Mouse (Mus musculus): Measurements from ENCODE around the gene A230050P20Rik. TPM values are rescaled to one million over a fixed set of nuclear protein-coding genes. Genes with fewer than 3 reads are reported as not detected.

A230050P20Rik gene
- polyA plus RNA-seq, 1 experiment from 2014 or later = 6.3 TPM

DNA sequence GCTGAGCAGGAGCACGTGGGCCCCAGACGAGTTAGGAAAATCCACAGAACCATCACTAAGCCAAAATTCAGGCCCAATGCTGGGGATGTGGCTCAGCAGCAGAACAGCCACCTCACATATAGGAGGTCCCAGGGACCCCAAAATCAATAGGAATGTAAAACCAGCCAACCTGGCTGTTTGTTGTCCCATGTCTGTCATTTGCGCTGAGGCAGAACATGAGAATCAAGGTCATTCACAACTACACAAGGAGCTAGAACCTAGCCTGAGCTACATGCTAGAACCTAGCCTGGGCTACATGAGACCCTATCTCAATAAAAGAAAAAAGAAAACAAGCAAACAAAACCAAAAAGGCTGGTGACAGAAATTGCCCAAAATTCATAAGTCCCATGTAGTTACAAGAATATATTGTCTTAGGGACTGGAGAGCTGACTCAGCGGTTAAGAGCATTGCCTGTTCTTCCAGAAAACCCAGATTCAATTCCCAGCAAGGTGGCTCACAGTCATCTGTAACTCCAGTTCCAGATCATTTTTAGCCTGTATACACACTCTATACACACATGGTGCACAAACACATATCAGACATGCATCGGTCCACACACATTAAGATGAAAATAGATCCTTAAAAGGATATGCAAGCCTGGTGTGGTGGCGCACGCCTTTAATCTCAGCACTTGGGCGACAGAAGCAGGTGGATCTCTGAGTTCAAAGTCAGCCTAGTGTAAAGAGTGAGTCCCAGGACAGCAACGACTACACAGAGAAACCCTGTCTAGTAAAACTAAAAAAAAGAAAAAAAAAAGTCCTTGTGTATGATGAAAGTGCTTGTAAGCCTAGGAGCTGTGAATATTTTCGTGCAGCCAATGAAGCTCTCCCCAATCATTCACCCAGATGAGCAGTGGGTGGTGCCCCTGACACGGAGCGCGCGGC is 8.9 kb downstream of the A230050P20Rik start:
- H3K27me3 ChIP-seq (replicated peaks; ENCODE audit: control insufficient read depth, insufficient read depth, low read length) = no peaks in the 10 kb centered on the region
- peak overlapping the region; percentile 41; the same call in 1 of the 2 replicates for H3K9ac ChIP-seq (ENCODE audit: low read depth, low read length)
- peak overlapping the region; percentile 85 for H3K4me2 ChIP-seq (ENCODE audit: low read depth, low read length)
- no peaks in the 10 kb centered on the region for H3K4me1 ChIP-seq (ENCODE audit: control insufficient read depth, insufficient read depth, low read length)
- DNase-seq (ENCODE audit: low spot score) (no peak), ATAC-seq (ENCODE audit: low read depth) (no peak)
- no peaks in the 10 kb centered on the region for H3K9me3 ChIP-seq (ENCODE audit: control insufficient read depth, low read length)
- H3K27ac ChIP-seq (replicated peaks; ENCODE audit: low read depth, low read length) = no peak overlapping the region; the same call in 1 of the 2 replicates
- no peaks in the 10 kb centered on the region for H3K36me3 ChIP-seq (ENCODE audit: control insufficient read depth, insufficient read depth, low read length)
- WGBS = 35% methylated on average over 14 of the region's 14 CpGs
- H3K4me3 ChIP-seq (ENCODE audit: low read depth, low read length) = peak overlapping the region; percentile 49

DNA sequence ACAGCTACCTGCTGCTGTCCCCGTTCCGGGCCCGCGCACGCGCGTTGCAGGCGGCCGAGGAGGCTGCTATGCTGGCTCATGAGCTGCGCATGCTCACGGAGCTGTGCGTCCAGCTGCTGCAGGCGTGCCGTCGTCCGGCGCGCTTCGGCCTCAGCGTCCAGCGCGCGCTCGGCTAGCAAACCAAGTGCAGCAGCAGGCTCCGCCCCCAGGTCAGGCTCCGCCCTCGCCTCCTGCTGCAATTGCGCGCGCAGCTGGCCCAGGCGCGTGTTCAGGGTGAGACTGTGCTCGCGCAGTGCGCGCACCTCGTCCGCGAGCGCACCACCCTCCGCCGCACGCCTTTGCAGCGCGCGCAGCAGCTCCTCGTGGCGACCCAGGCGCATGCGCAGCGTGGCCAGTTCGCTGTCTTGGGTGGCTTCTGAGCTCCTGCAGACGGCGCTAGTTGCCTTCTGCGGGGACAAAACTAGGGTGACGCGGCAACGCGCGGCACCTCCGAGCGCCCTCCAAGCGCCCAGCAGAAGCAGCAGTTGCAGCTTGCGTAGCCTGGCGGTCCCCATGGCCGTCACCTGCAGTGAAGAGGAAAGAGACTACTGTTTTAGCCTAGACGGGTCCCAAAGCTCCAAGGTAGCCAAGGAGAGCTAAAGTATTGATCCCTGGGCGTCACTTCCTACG is 9.7 kb downstream of the A230050P20Rik start:
- Histone ChIP-seq H3K27me3 (replicated peaks; ENCODE audit: control insufficient read depth, insufficient read depth, low read length) (no peaks in the 10 kb centered on the region), H3K4me3 (ENCODE audit: low read depth, low read length) (peak overlapping the region; percentile 49), H3K4me2 (ENCODE audit: low read depth, low read length) (peak overlapping the region; percentile 85), H3K9ac (ENCODE audit: low read depth, low read length) (peak overlapping the region; percentile 76), H3K36me3 (ENCODE audit: control insufficient read depth, insufficient read depth, low read length) (no peaks in the 10 kb centered on the region), H3K9me3 (ENCODE audit: control insufficient read depth, low read length) (no peaks in the 10 kb centered on the region), H3K27ac (replicated peaks; ENCODE audit: low read depth, low read length) (peak overlapping the region; percentile 94), H3K4me1 (ENCODE audit: control insufficient read depth, insufficient read depth, low read length) (no peaks in the 10 kb centered on the region)
- under 1% methylated on average over 32 of the region's 69 CpGs for WGBS
- DNase-seq (ENCODE audit: low spot score) (peak; percentile 99), ATAC-seq (ENCODE audit: low read depth) (peak; percentile 97)

DNA sequence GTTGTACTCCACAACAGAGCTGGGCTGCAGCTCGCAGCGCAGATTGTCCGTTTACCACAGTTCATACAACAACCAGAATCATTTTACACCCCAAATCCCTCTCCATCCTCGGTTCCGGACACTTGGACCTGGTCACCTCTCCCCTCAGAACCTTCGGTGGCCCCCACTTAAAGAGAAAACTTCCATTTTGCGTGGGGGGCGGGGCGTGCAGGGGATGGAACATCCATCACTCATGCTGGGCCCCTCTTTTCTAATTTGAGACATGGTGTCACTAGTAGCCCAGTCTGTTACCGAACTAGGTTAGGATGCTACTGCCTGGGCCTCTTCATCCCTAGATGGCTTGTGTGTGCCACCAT is 10.2 kb downstream of the A230050P20Rik start:
- H3K27ac ChIP-seq (replicated peaks; ENCODE audit: low read depth, low read length) = peak overlapping the region; percentile 94
- no peaks in the 10 kb centered on the region for H3K4me1 ChIP-seq (ENCODE audit: control insufficient read depth, insufficient read depth, low read length)
- no peaks in the 10 kb centered on the region for H3K36me3 ChIP-seq (ENCODE audit: control insufficient read depth, insufficient read depth, low read length)
- H3K27me3 ChIP-seq (replicated peaks; ENCODE audit: control insufficient read depth, insufficient read depth, low read length) = no peaks in the 10 kb centered on the region
- WGBS = 22% methylated on average over 10 of the region's 10 CpGs
- DNase-seq (ENCODE audit: low spot score) (no peak), ATAC-seq (ENCODE audit: low read depth) (no peak)
- peak overlapping the region; percentile 76 for H3K9ac ChIP-seq (ENCODE audit: low read depth, low read length)
- H3K4me3 ChIP-seq (ENCODE audit: low read depth, low read length) = peak overlapping the region; percentile 49
- H3K9me3 ChIP-seq (ENCODE audit: control insufficient read depth, low read length) = no peaks in the 10 kb centered on the region
- peak overlapping the region; percentile 85 for H3K4me2 ChIP-seq (ENCODE audit: low read depth, low read length)

DNA sequence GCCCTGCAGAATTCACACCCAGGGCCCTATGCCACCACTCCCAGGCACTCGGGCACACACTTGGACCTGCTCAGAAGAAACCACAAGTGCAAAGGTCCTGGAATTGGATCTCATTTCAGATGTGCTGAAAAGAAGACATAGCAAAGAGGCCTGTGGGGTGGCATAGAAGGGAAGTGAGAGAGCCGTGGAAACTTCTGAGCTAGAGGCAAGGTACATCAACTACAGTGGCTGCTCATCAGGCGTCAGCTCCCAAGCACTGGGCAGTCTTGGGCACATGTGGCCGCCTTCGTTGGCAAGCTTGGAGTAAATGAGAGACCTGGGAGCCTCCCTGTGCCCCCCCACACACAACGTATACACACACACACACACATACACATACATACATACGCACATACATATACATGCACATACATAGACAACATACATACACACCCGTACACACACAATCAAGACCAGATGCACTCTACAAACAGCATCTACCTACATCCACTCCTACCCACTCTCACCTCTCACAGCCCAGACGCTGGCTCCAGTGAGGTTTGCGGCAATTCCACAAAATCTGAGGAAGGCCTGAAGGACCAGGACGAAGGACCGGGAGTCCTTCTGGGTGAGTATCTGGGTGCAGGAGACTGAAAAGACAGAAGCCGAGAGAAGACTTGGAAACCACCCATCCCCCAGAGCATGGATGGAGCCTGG is 10.8 kb downstream of the A230050P20Rik start, which contains the start of gene Angptl6:
Gene Angptl6 (minus strand): TSS at position 631 of the 696 bp plus-strand sequence.
- Histone ChIP-seq H3K27me3 (replicated peaks; ENCODE audit: control insufficient read depth, insufficient read depth, low read length) (no peaks in the 10 kb centered on the region), H3K9ac (ENCODE audit: low read depth, low read length) (peak within 1 kb of the TSS; percentile 76), H3K9me3 (ENCODE audit: control insufficient read depth, low read length) (no peaks in the 10 kb centered on the region), H3K4me1 (ENCODE audit: control insufficient read depth, insufficient read depth, low read length) (no peaks in the 10 kb centered on the region), H3K4me2 (ENCODE audit: low read depth, low read length) (peak within 1 kb of the TSS; percentile 85), H3K27ac (replicated peaks; ENCODE audit: low read depth, low read length) (peak within 1 kb of the TSS; percentile 94), H3K4me3 (ENCODE audit: low read depth, low read length) (peak within 1 kb of the TSS; percentile 49), H3K36me3 (ENCODE audit: control insufficient read depth, insufficient read depth, low read length) (no peaks in the 10 kb centered on the region)
- ATAC-seq (ENCODE audit: low read depth) (no peak), DNase-seq (ENCODE audit: low spot score) (no peak)
- 91% methylated on average over 12 of the region's 13 CpGs for WGBS

DNA sequence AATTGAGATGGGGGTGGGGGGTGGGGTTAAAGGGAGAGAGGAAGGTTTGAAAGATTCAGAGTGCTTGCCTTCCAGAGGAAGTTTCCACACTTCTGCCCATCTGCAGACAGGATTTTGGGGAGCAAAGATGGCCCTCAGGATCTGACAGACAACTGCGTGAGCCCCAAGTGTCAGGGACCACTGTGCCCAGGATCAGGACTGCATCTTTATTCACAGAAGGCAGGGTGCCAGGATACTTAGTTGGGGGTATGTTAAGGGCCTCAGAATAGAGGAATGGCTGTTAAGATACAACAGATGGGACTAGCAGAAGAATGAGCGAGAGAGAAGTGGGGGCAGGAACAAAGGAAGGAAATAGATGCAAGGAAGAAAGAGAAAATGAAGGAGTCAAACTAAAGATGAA is 18.1 kb downstream of the A230050P20Rik start:
- no peaks in the 10 kb centered on the region for H3K4me1 ChIP-seq (ENCODE audit: control insufficient read depth, insufficient read depth, low read length)
- no peak overlapping the region for H3K27ac ChIP-seq (replicated peaks; ENCODE audit: low read depth, low read length)
- DNase-seq (ENCODE audit: low spot score) = no peak
- peaks cover 4% of the 10 kb centered on the region; the same call in 1 of the 2 replicates for H3K9me3 ChIP-seq (ENCODE audit: control insufficient read depth, low read length)
- H3K27me3 ChIP-seq (replicated peaks; ENCODE audit: control insufficient read depth, insufficient read depth, low read length) = no peaks in the 10 kb centered on the region
- no peak for ATAC-seq (ENCODE audit: low read depth)
- 96% methylated on average over 2 of the region's 2 CpGs for WGBS
- H3K4me2 ChIP-seq (ENCODE audit: low read depth, low read length) = no peak overlapping the region
- H3K36me3 ChIP-seq (ENCODE audit: control insufficient read depth, insufficient read depth, low read length) = peaks cover 24% of the 10 kb centered on the region
- H3K4me3 ChIP-seq (ENCODE audit: low read depth, low read length) = no peak overlapping the region
- H3K9ac ChIP-seq (ENCODE audit: low read depth, low read length) = no peak overlapping the region

DNA sequence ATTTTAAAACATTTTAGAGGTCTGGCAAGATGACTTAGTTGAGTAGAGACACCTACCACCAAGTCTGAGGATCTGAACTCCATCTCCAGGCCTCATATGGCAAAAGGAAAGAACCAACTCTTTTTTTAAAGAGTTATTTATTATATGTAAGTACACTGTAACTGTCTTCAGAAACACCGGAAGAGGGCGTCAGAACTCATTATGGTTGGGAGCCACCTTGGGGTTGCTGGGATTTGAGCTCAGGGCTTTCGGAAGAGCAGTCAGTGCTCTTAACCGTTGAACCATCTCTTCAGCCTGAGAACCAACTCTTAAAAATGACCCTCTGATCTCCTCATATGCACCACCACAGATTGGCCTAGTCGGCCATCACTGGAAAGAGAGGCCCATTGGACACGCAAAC is 18.7 kb downstream of the A230050P20Rik start:
- Histone ChIP-seq H3K9ac (ENCODE audit: low read depth, low read length) (no peak overlapping the region), H3K27me3 (replicated peaks; ENCODE audit: control insufficient read depth, insufficient read depth, low read length) (no peaks in the 10 kb centered on the region), H3K4me1 (ENCODE audit: control insufficient read depth, insufficient read depth, low read length) (no peaks in the 10 kb centered on the region), H3K4me3 (ENCODE audit: low read depth, low read length) (peak overlapping the region; percentile 82; the same call in 1 of the 2 replicates), H3K4me2 (ENCODE audit: low read depth, low read length) (peak overlapping the region; percentile 84), H3K36me3 (ENCODE audit: control insufficient read depth, insufficient read depth, low read length) (peaks cover 31% of the 10 kb centered on the region), H3K27ac (replicated peaks; ENCODE audit: low read depth, low read length) (peak overlapping the region; percentile 87; the same call in 1 of the 2 replicates), H3K9me3 (ENCODE audit: control insufficient read depth, low read length) (peaks cover 4% of the 10 kb centered on the region; the same call in 1 of the 2 replicates)
- WGBS = 93% methylated on average over 6 of the region's 6 CpGs
- ATAC-seq (ENCODE audit: low read depth) = no peak
- no peak for DNase-seq (ENCODE audit: low spot score)

DNA sequence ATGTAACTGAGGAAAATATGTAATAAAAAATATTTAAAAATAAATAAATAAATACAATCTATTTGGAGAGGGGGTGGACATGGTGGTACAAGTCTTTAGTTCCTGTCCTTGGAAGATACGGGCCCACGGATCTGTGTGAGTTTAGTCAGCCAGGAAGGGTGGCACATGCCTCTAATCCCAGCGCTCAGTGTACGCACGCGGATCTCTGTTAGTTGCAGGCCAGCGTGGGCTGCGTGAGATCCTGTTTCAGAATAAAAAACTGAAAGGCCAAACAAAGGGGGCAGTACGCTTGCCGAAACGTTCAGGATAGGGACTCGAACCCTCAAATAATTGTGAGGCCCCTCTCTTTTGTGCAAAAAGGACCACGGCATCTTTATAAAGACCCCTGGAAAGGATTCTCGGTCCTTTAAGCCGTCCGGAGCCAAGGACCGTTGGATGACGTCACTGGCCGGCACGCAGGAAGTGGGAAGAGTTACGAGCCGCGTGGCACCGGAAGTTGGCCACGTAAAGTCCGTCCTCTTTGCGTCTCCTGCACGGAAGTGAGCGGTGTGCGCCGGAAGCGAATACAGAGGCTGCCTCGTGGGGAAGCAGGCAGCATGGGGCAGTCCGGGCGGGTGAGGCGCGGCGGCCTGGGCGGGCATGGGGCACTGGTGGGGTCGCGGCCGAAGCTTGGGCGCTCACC is 19.4 kb downstream of the A230050P20Rik start, which contains the start of gene Ppan:
Gene Ppan (plus strand): TSS at position 472 of the 682 bp plus-strand sequence.
- Histone ChIP-seq H3K4me3 (ENCODE audit: low read depth, low read length) (peak within 1 kb of the TSS; percentile 82), H3K27me3 (replicated peaks; ENCODE audit: control insufficient read depth, insufficient read depth, low read length) (no peaks in the 10 kb centered on the region), H3K27ac (replicated peaks; ENCODE audit: low read depth, low read length) (peak within 1 kb of the TSS; percentile 87), H3K9me3 (ENCODE audit: control insufficient read depth, low read length) (peaks cover 4% of the 10 kb centered on the region; the same call in 1 of the 2 replicates), H3K9ac (ENCODE audit: low read depth, low read length) (peak within 1 kb of the TSS; percentile 90), H3K4me1 (ENCODE audit: control insufficient read depth, insufficient read depth, low read length) (no peaks in the 10 kb centered on the region), H3K4me2 (ENCODE audit: low read depth, low read length) (peak within 1 kb of the TSS; percentile 84), H3K36me3 (ENCODE audit: control insufficient read depth, insufficient read depth, low read length) (peaks cover 37% of the 10 kb centered on the region)
- DNase-seq (ENCODE audit: low spot score) (peak; percentile 99), ATAC-seq (ENCODE audit: low read depth) (peak; percentile 97)
- under 1% methylated on average over 38 of the region's 43 CpGs for WGBS
